26 mouse cellular contexts compared by ENCODE assay signal in the genomic region with DNA sequence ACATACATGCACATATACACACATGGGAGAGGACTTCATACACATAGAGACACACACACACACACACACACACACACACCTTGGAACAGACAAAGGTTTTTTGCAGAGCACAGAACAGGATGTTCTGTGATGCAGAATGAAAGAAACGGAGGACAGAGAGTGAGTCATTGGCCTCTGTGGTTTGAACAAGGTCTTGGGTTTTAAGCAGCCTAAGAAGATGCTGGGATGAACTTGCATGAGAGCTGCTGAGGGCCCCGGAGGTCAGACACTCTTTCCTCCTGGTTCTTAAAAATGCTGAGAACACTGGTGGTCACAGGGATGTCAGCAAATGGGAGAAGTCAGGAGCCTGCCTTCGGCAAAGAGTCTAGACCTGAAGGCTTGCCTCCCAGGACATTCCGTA.
DNase-seq lines count a peak whose midpoint lies in the region; ATAC-seq and TF ChIP-seq lines count a peak whose summit lies in the region.
"Had no signal": no experiment of that assay in that cellular context is flagged by ENCODE, and none has a peak within 500 bp of the region (broad histone marks: within the 10 kb centered on the region; RNA-seq: fewer than 3 reads in every experiment).

No protein-coding gene starts in this region.

- H3K4me2 ChIP-seq in hindbrain, embryonic 14.5 days (replicated peaks), result no peak overlapping the region
- H3K4me2 ChIP-seq in hindbrain, postnatal 0 days (ENCODE audit: low read depth, low read length), result no peak overlapping the region
- H3K4me2 ChIP-seq: embryonic facial prominence, embryonic 12.5 days; embryonic facial prominence, embryonic 15.5 days; heart, embryonic 13.5 days had no signal

- H3K9me3 ChIP-seq in hindbrain, embryonic 14.5 days (ENCODE audit: control insufficient read depth, low read length), result no peaks in the 10 kb centered on the region
- no peaks in the 10 kb centered on the region for H3K9me3 ChIP-seq in hindbrain, postnatal 0 days (ENCODE audit: low read length)
- H3K9me3 ChIP-seq: embryonic facial prominence, embryonic 12.5 days; embryonic facial prominence, embryonic 15.5 days; heart, embryonic 10.5 days; heart, embryonic 13.5 days had no signal

- no peak overlapping the region for H3K4me3 ChIP-seq in hindbrain, embryonic 14.5 days (replicated peaks; ENCODE audit: low read length)
- no peak overlapping the region for H3K4me3 ChIP-seq in hindbrain, postnatal 0 days (ENCODE audit: low read length)
- H3K4me3 ChIP-seq: embryonic facial prominence, embryonic 12.5 days; embryonic facial prominence, embryonic 15.5 days; gastrocnemius, adult 2 months; heart, embryonic 10.5 days; heart, embryonic 13.5 days had no signal

- WGBS in hindbrain, embryonic 14.5 days, result 85% methylated on average over 4 of the region's 4 CpGs
- WGBS in hindbrain, postnatal 0 days, result 81% methylated on average over 4 of the region's 4 CpGs

- H3K27me3 ChIP-seq in hindbrain, embryonic 14.5 days (ENCODE audit: control insufficient read depth, insufficient read depth, low read length), result no peaks in the 10 kb centered on the region
- no peaks in the 10 kb centered on the region for H3K27me3 ChIP-seq in hindbrain, postnatal 0 days (ENCODE audit: insufficient read depth, low read length)
- H3K27me3 ChIP-seq: embryonic facial prominence, embryonic 12.5 days; embryonic facial prominence, embryonic 15.5 days; heart, embryonic 13.5 days; Patski had no signal

- no peaks in the 10 kb centered on the region for H3K36me3 ChIP-seq in hindbrain, embryonic 14.5 days (replicated peaks; ENCODE audit: control insufficient read depth, insufficient read depth)
- no peaks in the 10 kb centered on the region for H3K36me3 ChIP-seq in hindbrain, postnatal 0 days (ENCODE audit: insufficient read depth, low read length)
- H3K36me3 ChIP-seq: embryonic facial prominence, embryonic 12.5 days; embryonic facial prominence, embryonic 15.5 days; heart, embryonic 10.5 days; heart, embryonic 13.5 days had no signal

- no peaks in the 10 kb centered on the region for H3K4me1 ChIP-seq in hindbrain, embryonic 14.5 days (replicated peaks; ENCODE audit: control insufficient read depth, insufficient read depth, low read length)
- no peaks in the 10 kb centered on the region for H3K4me1 ChIP-seq in hindbrain, postnatal 0 days (ENCODE audit: insufficient read depth, low read length)
- H3K4me1 ChIP-seq: embryonic facial prominence, embryonic 12.5 days; embryonic facial prominence, embryonic 15.5 days; heart, embryonic 10.5 days; heart, embryonic 13.5 days had no signal

- 0 out of 2 replicates have a peak, but pooled peaks have one; percentile 31 for ATAC-seq in hindbrain, embryonic 14.5 days (ENCODE audit: low FRiP score)
- ATAC-seq in hindbrain, postnatal 0 days, result no peak
- ATAC-seq: forebrain, embryonic 14.5 days; forebrain, postnatal 0 days; hindbrain, embryonic 16.5 days; inflammation-experienced regulatory T-cells, adult 6 months; intestine, embryonic 16.5 days; Patski had no signal

- no peak for TF ChIP-seq CTCF in hindbrain, postnatal 0 days (IDR thresholded peaks at IDR 0.05; ENCODE audit: low read depth)

- DNase-seq in adrenal gland, adult 2 months, result peak; percentile 59
- DNase-seq in adrenal gland, postnatal 4 days (ENCODE audit: low spot score in 2 of 2), result no peak
- DNase-seq in hindbrain, embryonic 14.5 days (ENCODE audit: low spot score), result no peak
- DNase-seq in hindbrain, postnatal 0 days (ENCODE audit: low spot score), result no peak
- peak; percentile 34 for DNase-seq in adrenal gland, postnatal 10 days
- DNase-seq in kidney, adult 8-10 months, result no peak
- DNase-seq in right cerebral cortex, adult 2 months (ENCODE audit: low spot score in 2 of 2), result no peak
- DNase-seq: cerebellum, adult 18-20 months; cerebellum, adult 9-10 months; cerebellum, postnatal 14 days; forebrain, postnatal 0 days; gastrocnemius, adult 2 months; gastrocnemius, postnatal 14 days; heart, adult 18-20 months; heart, postnatal 14 days; heart, postnatal 4 days; kidney, adult 18-20 months had no signal

- H3K27ac ChIP-seq in hindbrain, embryonic 14.5 days, result no peak overlapping the region; the same call in 1 of the 2 replicates
- H3K27ac ChIP-seq in hindbrain, postnatal 0 days, result no peak overlapping the region
- H3K27ac ChIP-seq: embryonic facial prominence, embryonic 12.5 days; embryonic facial prominence, embryonic 15.5 days; gastrocnemius, adult 2 months; heart, embryonic 10.5 days; heart, embryonic 13.5 days had no signal

- H3K9ac ChIP-seq in hindbrain, embryonic 14.5 days, result no peak overlapping the region
- no peak overlapping the region for H3K9ac ChIP-seq in hindbrain, postnatal 0 days (replicated peaks; ENCODE audit: low read length)
- H3K9ac ChIP-seq: embryonic facial prominence, embryonic 12.5 days; embryonic facial prominence, embryonic 15.5 days; forebrain, postnatal 0 days; heart, embryonic 13.5 days had no signal

Comparison
In these comparisons a context has a peak if more than half of its experiments do, and no peak if none do; other contexts are left out.
1. DNase-seq: peak in adrenal gland, adult 2 months (single experiment) and adrenal gland, postnatal 10 days (single experiment); none in adrenal gland, postnatal 4 days (0 of 2), hindbrain, embryonic 14.5 days (single experiment), hindbrain, postnatal 0 days (single experiment), kidney, adult 8-10 months (0 of 2) and right cerebral cortex, adult 2 months (0 of 2).